Mouse (Mus musculus) liver, embryonic 14.5 days (tissue): Measurements from ENCODE around the gene Snapc4.
A peak's percentile ranks its signal among the peaks of the same experiment; 100 is the strongest.

Experiments
- CTCF ChIP-seq: IDR thresholded peaks from 2 replicates; pipeline ENCODE4 v1.5.1; 2016; ENCODE audit warnings: antibody characterized with exemption, low read depth, control low read depth
- EP300 ChIP-seq: IDR thresholded peaks from 2 replicates; pipeline ENCODE4 v1.6.1; 2016; ENCODE audit warnings: antibody characterized with exemption, low read depth

DNA sequence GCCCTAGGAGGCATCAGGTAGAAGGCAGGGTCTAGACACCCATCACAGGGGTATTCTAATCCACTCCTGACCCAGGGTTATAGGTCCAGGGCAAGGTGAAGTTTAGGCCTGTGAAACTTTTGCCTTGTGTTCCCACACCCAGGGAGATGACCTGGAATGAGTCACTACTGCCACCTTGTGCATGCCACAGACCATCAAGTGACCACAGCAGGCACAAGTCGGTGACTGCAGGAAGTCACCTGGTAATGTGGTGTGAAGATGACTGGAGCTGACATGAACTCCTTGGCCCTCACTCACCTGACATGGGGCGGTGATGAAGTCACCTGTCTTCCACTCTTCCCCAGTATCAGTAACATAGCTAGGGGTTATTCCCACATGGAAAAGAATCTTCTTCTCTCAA lies 67.6 kb downstream of the Snapc4 start:
- peak; percentile 43 for TF ChIP-seq CTCF
- no peak for TF ChIP-seq EP300
